Mouse (Mus musculus) cerebellum, adult 2 months (tissue): ENCODE results near the gene Sik3.

Experiments
- CTCF ChIP-seq: fragments of 200-500 bp; IDR thresholded peaks from 2 replicates; pipeline ENCODE4 v1.5.1; 2011; ENCODE audit warnings: low read depth, mild to moderate bottlenecking, control low read depth, low read length, moderate library complexity, borderline replicate concordance; ENCODE audit not compliant: insufficient read depth
- POLR2A ChIP-seq: fragments of 200-500 bp; IDR thresholded peaks from 2 replicates; pipeline ENCODE4 v1.6.1; 2011; ENCODE audit warnings: low read length, control low read depth, borderline replicate concordance; ENCODE audit not compliant: insufficient read depth

- TF ChIP-seq CTCF (no peak), POLR2A (no peak)
Observed at GRCm38 (mm10) chr9:46218176-46218575, 205.6 kb downstream of the Sik3 start.
